ENCODE assay signal across 17 mouse cellular contexts in the genomic region with DNA sequence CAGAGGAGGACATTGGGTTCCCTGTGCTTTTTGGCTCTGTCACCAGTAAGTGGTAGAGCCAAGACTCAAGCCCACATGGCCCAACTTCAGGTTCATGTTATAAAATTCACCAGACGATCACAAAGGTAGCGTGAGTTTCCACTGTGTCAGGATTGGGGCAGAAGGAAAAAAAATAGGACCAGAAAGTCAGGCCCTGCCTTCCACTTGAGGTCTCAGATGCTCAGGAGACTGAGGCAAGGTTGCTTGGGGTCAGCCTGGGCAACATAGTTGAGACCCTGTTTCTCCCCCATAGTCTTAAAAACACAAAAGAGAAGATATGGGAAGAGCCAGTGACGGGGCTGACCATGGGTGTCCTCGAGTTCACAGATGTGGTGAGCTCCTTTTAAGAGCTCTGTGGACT.
"Had no signal": no experiment of that assay in that cellular context is flagged by ENCODE, and none has a peak within 500 bp of the region (broad histone marks: within the 10 kb centered on the region; RNA-seq: fewer than 3 reads in every experiment).

No protein-coding gene starts in this region.

- H3K4me2 ChIP-seq: heart, embryonic 12.5 days; hindbrain, embryonic 12.5 days; hindbrain, embryonic 14.5 days; intestine, embryonic 15.5 days; limb, embryonic 12.5 days; liver, embryonic 11.5 days; liver, embryonic 13.5 days; liver, embryonic 15.5 days had no signal

- H3K27me3 ChIP-seq: heart, embryonic 12.5 days; hindbrain, embryonic 12.5 days; intestine, embryonic 15.5 days; liver, embryonic 13.5 days; liver, embryonic 15.5 days had no signal

- H3K27ac ChIP-seq: gastrocnemius, adult 2 months; heart, embryonic 10.5 days; hindbrain, embryonic 10.5 days; hindbrain, embryonic 12.5 days; hindbrain, embryonic 14.5 days; intestine, embryonic 15.5 days; left cerebral cortex, adult 2 months; limb, embryonic 10.5 days; limb, embryonic 12.5 days; liver, embryonic 13.5 days; liver, embryonic 15.5 days had no signal

- H3K4me3 ChIP-seq: gastrocnemius, adult 2 months; heart, embryonic 10.5 days; heart, embryonic 12.5 days; hindbrain, embryonic 10.5 days; hindbrain, embryonic 12.5 days; intestine, embryonic 15.5 days; left cerebral cortex, adult 2 months; limb, embryonic 10.5 days; limb, embryonic 12.5 days; liver, embryonic 13.5 days; liver, embryonic 15.5 days had no signal

- ATAC-seq: inflammation-experienced regulatory T-cells, adult 6 months; intestine, embryonic 15.5 days; intestine, postnatal 0 days; liver, postnatal 0 days had no signal

- H3K9ac ChIP-seq: heart, embryonic 12.5 days; hindbrain, embryonic 12.5 days; hindbrain, embryonic 14.5 days; intestine, embryonic 15.5 days; limb, embryonic 12.5 days; liver, embryonic 13.5 days; liver, embryonic 15.5 days; liver, postnatal 0 days had no signal

- DNase-seq: liver; liver, embryonic 13.5 days; liver, postnatal 0 days had no signal

- H3K4me1 ChIP-seq: heart, embryonic 10.5 days; heart, embryonic 12.5 days; hindbrain, embryonic 10.5 days; intestine, embryonic 15.5 days; limb, embryonic 10.5 days; limb, embryonic 12.5 days; liver, embryonic 13.5 days; liver, embryonic 15.5 days had no signal

- H3K36me3 ChIP-seq: heart, embryonic 10.5 days; heart, embryonic 12.5 days; hindbrain, embryonic 12.5 days; intestine, embryonic 15.5 days; limb, embryonic 10.5 days; limb, embryonic 12.5 days; liver, embryonic 13.5 days; liver, embryonic 15.5 days had no signal

- H3K9me3 ChIP-seq: hindbrain, embryonic 10.5 days; hindbrain, embryonic 12.5 days; intestine, embryonic 15.5 days; limb, embryonic 10.5 days; liver, embryonic 13.5 days; liver, embryonic 15.5 days had no signal
